Mouse (Mus musculus) hindbrain, embryonic 14.5 days (tissue): ENCODE measurements around the gene Foxn1. TPM values are rescaled to one million over a fixed set of nuclear protein-coding genes. Genes with fewer than 3 reads are reported as not detected.

Experiments
- ATAC-seq: fragments of 200-750 bp; cut with Nextera tagmentation; 2 replicates; pipeline ENCODE4 v1.8.0; 2017; ENCODE audit warnings: moderate number of reproducible peaks, mild to moderate bottlenecking, moderate TSS enrichment, moderate library complexity; ENCODE audit not compliant: low FRiP score
- DNase-seq: peaks from one replicate; pipeline ENCODE4 v3.0.0-alpha.2; 2015; ENCODE audit warnings: low spot score
- H3K27ac ChIP-seq: fragments of 300-500 bp; sonication (generic); 2 replicates; pipeline ENCODE4 v1.5.1; 2014; ENCODE audit warnings: mild to moderate bottlenecking, moderate library complexity
- H3K27me3 ChIP-seq: fragments of 300-500 bp; sonication (generic); 2 replicates; pipeline ENCODE4 v1.6.1; 2014; ENCODE audit warnings: mild to moderate bottlenecking, low read length, mixed read lengths; ENCODE audit not compliant: control insufficient read depth, insufficient read depth
- H3K36me3 ChIP-seq: fragments of 300-500 bp; sonication (generic); replicated peaks from 2 replicates; pipeline ENCODE4 v1.6.1; 2014; ENCODE audit not compliant: control insufficient read depth, insufficient read depth
- H3K4me1 ChIP-seq: fragments of 300-500 bp; sonication (generic); replicated peaks from 2 replicates; pipeline ENCODE4 v1.6.1; 2014; ENCODE audit warnings: antibody characterized with exemption, low read length, mixed read lengths; ENCODE audit not compliant: control insufficient read depth, insufficient read depth
- H3K4me2 ChIP-seq: fragments of 300-500 bp; sonication (generic); replicated peaks from 2 replicates; pipeline ENCODE4 v1.6.1; 2014; ENCODE audit warnings: mild to moderate bottlenecking, moderate library complexity
- H3K4me3 ChIP-seq: fragments of 300-500 bp; sonication (generic); replicated peaks from 2 replicates; pipeline ENCODE4 v1.5.1; 2014; ENCODE audit warnings: mild to moderate bottlenecking, low read length
- H3K9ac ChIP-seq: fragments of 300-500 bp; sonication (generic); 2 replicates; pipeline ENCODE4 v1.6.1; 2014
- H3K9me3 ChIP-seq: fragments of 300-500 bp; sonication (generic); 2 replicates; pipeline ENCODE4 v1.6.1; 2016; ENCODE audit warnings: low read length; ENCODE audit not compliant: control insufficient read depth
- WGBS: fragments of 180-500 bp; shearing (Covaris S2); extraction: QIAGEN DNeasy Blood & Tissue Kit; methylation state at CpG from one replicate; pipeline ENCODE4 v1.1.7; 2014; 5-methylcytosine and 5-hydroxymethylcytosine counted together
- polyA plus RNA-seq: library from polyadenylated mRNA; unstranded; fragments of >200 nt; fragmentation: Nextera tagmentation; extraction: Ambion mirVana; gene quantifications from 2 replicates; pipeline ENCODE4 v1.2.1, GENCODE M21; 2014

The Foxn1 gene
- not detected in 2 replicates for polyA plus RNA-seq

- ATAC-seq = no peak
- no peak within 1 kb of the TSS for H3K9ac ChIP-seq
- H3K27ac ChIP-seq = no peak within 1 kb of the TSS
- no peaks in the 10 kb centered on the region for H3K27me3 ChIP-seq
- H3K4me3 ChIP-seq = no peak within 1 kb of the TSS
- no peaks in the 10 kb centered on the region for H3K9me3 ChIP-seq
- H3K36me3 ChIP-seq = no peaks in the 10 kb centered on the region
- no peak for DNase-seq
- H3K4me2 ChIP-seq = no peak within 1 kb of the TSS
- no peaks in the 10 kb centered on the region for H3K4me1 ChIP-seq
- WGBS = 89% methylated on average over 14 of the region's 14 CpGs
These were observed at the start of gene Foxn1 for GRCm38 (mm10) chr11:78386508-78387043. Gene Foxn1 (minus strand): TSS chr11:78386558.

- no peak overlapping the region for H3K4me2 ChIP-seq
- H3K27me3 ChIP-seq = no peaks in the 10 kb centered on the region
- H3K36me3 ChIP-seq = no peaks in the 10 kb centered on the region
- 10% methylated on average over 19 of the region's 19 CpGs for WGBS
- no peak overlapping the region for H3K27ac ChIP-seq
- no peak overlapping the region for H3K4me3 ChIP-seq
- ATAC-seq = no peak
- no peak for DNase-seq
- no peak overlapping the region for H3K9ac ChIP-seq
- H3K9me3 ChIP-seq = no peaks in the 10 kb centered on the region
- no peaks in the 10 kb centered on the region for H3K4me1 ChIP-seq
These were observed 49.5 kb upstream of the Foxn1 start for GRCm38 (mm10) chr11:78435776-78436349.

- Histone ChIP-seq H3K27ac (no peak overlapping the region), H3K9me3 (no peaks in the 10 kb centered on the region), H3K4me1 (no peaks in the 10 kb centered on the region), H3K27me3 (no peaks in the 10 kb centered on the region), H3K4me2 (no peak overlapping the region), H3K4me3 (no peak overlapping the region), H3K9ac (no peak overlapping the region), H3K36me3 (no peaks in the 10 kb centered on the region)
- ATAC-seq (no peak), DNase-seq (no peak)
- 84% methylated on average over 4 of the region's 4 CpGs for WGBS
These were observed 47.7 kb upstream of the Foxn1 start for GRCm38 (mm10) chr11:78434052-78434451.

GRCm38 (mm10) chr11:78431176-78431575 lies 44.8 kb upstream of the Foxn1 start:
- H3K27ac ChIP-seq = no peak overlapping the region
- 87% methylated on average over 10 of the region's 10 CpGs for WGBS
- ATAC-seq = no peak

GRCm38 (mm10) chr11:78430195-78430878 lies 44.0 kb upstream of the Foxn1 start:
- H3K9me3 ChIP-seq = no peaks in the 10 kb centered on the region
- no peaks in the 10 kb centered on the region for H3K36me3 ChIP-seq
- no peak overlapping the region for H3K4me3 ChIP-seq
- H3K4me1 ChIP-seq = no peaks in the 10 kb centered on the region
- no peak for DNase-seq
- no peaks in the 10 kb centered on the region for H3K27me3 ChIP-seq
- WGBS = 57% methylated on average over 11 of the region's 11 CpGs
- H3K27ac ChIP-seq = no peak overlapping the region
- no peak for ATAC-seq
- no peak overlapping the region for H3K4me2 ChIP-seq
- H3K9ac ChIP-seq = no peak overlapping the region

More at GRCm38 (mm10) chr11:78431176-78431575, 44.8 kb upstream of the Foxn1 start:
- no peaks in the 10 kb centered on the region for H3K4me1 ChIP-seq
- DNase-seq = no peak
- H3K27me3 ChIP-seq = no peaks in the 10 kb centered on the region
- H3K36me3 ChIP-seq = no peaks in the 10 kb centered on the region
- no peak overlapping the region for H3K4me2 ChIP-seq
- no peaks in the 10 kb centered on the region for H3K9me3 ChIP-seq
- no peak overlapping the region for H3K4me3 ChIP-seq
- no peak overlapping the region for H3K9ac ChIP-seq

GRCm38 (mm10) chr11:78428309-78428708 lies 42.0 kb upstream of the Foxn1 start:
- 70% methylated on average over 5 of the region's 5 CpGs for WGBS

GRCm38 (mm10) chr11:78427655-78428054 lies 41.3 kb upstream of the Foxn1 start:
- Histone ChIP-seq H3K36me3 (no peaks in the 10 kb centered on the region), H3K27ac (no peak overlapping the region), H3K9ac (no peak overlapping the region), H3K27me3 (no peaks in the 10 kb centered on the region), H3K4me3 (no peak overlapping the region), H3K4me1 (no peaks in the 10 kb centered on the region), H3K9me3 (no peaks in the 10 kb centered on the region), H3K4me2 (no peak overlapping the region)
- DNase-seq = no peak
- WGBS = 97% methylated on average over 6 of the region's 6 CpGs
- no peak for ATAC-seq

More at GRCm38 (mm10) chr11:78428309-78428708, 42.0 kb upstream of the Foxn1 start:
- H3K9me3 ChIP-seq = no peaks in the 10 kb centered on the region
- H3K27ac ChIP-seq = no peak overlapping the region
- no peak overlapping the region for H3K4me3 ChIP-seq
- no peaks in the 10 kb centered on the region for H3K4me1 ChIP-seq
- no peaks in the 10 kb centered on the region for H3K36me3 ChIP-seq
- no peak for ATAC-seq
- DNase-seq = no peak
- H3K27me3 ChIP-seq = no peaks in the 10 kb centered on the region
- H3K4me2 ChIP-seq = no peak overlapping the region
- H3K9ac ChIP-seq = no peak overlapping the region

GRCm38 (mm10) chr11:78425572-78425971 lies 39.2 kb upstream of the Foxn1 start:
- Histone ChIP-seq H3K9ac (no peak overlapping the region), H3K9me3 (no peaks in the 10 kb centered on the region), H3K27me3 (no peaks in the 10 kb centered on the region), H3K4me1 (no peaks in the 10 kb centered on the region), H3K36me3 (no peaks in the 10 kb centered on the region), H3K27ac (no peak overlapping the region), H3K4me3 (no peak overlapping the region), H3K4me2 (no peak overlapping the region)
- DNase-seq (no peak), ATAC-seq (no peak)
- 93% methylated on average over 1 of the region's 1 CpGs for WGBS

- 80% methylated on average over 2 of the region's 2 CpGs for WGBS
- no peak for DNase-seq
- H3K36me3 ChIP-seq = no peaks in the 10 kb centered on the region
These were observed 38.0 kb upstream of the Foxn1 start for GRCm38 (mm10) chr11:78424352-78424751.

More at GRCm38 (mm10) chr11:78424352-78424751, 38.0 kb upstream of the Foxn1 start:
- H3K4me3 ChIP-seq = no peak overlapping the region
- H3K9ac ChIP-seq = no peak overlapping the region
- H3K27ac ChIP-seq = no peak overlapping the region
- H3K9me3 ChIP-seq = no peaks in the 10 kb centered on the region
- no peak overlapping the region for H3K4me2 ChIP-seq
- no peak for ATAC-seq
- H3K27me3 ChIP-seq = no peaks in the 10 kb centered on the region
- no peaks in the 10 kb centered on the region for H3K4me1 ChIP-seq
